Mouse (Mus musculus): ENCODE results near the gene Slc25a20. TPM values are rescaled to one million over a fixed set of nuclear protein-coding genes. Genes with fewer than 3 reads are reported as not detected.
A peak's percentile ranks its signal among the peaks of the same experiment; 100 is the strongest.

The Slc25a20 gene
- total and polyA plus RNA-seq, 3 experiments, result 122 to 203 (median 190) TPM

- Histone ChIP-seq H3K27ac (no peak overlapping the region), H3K4me1 (ENCODE audit: control insufficient read depth, insufficient read depth, low read length) (no peaks in the 10 kb centered on the region), H3K36me3 (ENCODE audit: control insufficient read depth, insufficient read depth, low read length) (no peaks in the 10 kb centered on the region; the same call in 1 of the 2 replicates), H3K79me2 (replicated peaks; ENCODE audit: control insufficient read depth, insufficient read depth, low read length) (no peaks in the 10 kb centered on the region), H3K27me3 (ENCODE audit: control insufficient read depth, insufficient read depth, low read length) (no peaks in the 10 kb centered on the region), H3K4me3 (no peak overlapping the region), H3K9ac (ENCODE audit: low read depth, low read length) (no peak overlapping the region)
- DNase-seq, result no peak
- intact Hi-C loops (cut with DNase I), result no loop called here
- TF ChIP-seq POLR2A (IDR thresholded peaks at IDR 0.05; ENCODE audit: insufficient read depth, low read depth, low read length) (no peak), CTCF (IDR thresholded peaks at IDR 0.05) (no peak), EP300 (IDR thresholded peaks at IDR 0.05; ENCODE audit: insufficient read depth, low read depth, low read length) (no peak)
- 86% methylated on average over 5 of the region's 5 CpGs for WGBS
These were observed 64.2 kb downstream of the Slc25a20 start for GRCm38 (mm10) chr9:108726116-108726515.

DNA sequence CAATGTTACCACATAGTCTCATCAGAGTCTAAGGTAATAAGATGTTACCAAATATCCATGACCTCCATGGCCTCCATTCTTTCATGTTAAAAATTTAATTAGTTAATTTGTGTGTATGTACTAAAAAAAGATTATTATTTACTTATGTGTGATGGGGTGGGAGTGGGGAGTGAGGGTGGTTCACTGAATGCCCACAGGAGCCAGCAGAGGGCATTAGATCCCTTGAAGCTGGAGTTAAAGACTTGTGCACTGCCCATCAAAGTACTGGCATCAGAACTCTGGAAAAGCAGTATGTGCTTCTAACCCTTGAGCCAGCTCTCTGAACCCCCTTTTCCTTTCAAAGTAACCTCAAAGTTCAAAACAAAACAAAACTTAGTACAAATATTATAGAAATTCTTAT lies 67.2 kb downstream of the Slc25a20 start:
- no peak for DNase-seq
- H3K4me1 ChIP-seq (ENCODE audit: control insufficient read depth, insufficient read depth, low read length), result no peaks in the 10 kb centered on the region
- TF ChIP-seq CTCF (IDR thresholded peaks at IDR 0.05) (peak; percentile 47), EP300 (IDR thresholded peaks at IDR 0.05; ENCODE audit: insufficient read depth, low read depth, low read length) (no peak), POLR2A (IDR thresholded peaks at IDR 0.05; ENCODE audit: insufficient read depth, low read depth, low read length) (no peak)
- no peak overlapping the region for H3K4me3 ChIP-seq
- intact Hi-C loops (cut with DNase I), result no loop called here
- H3K27ac ChIP-seq, result no peak overlapping the region
- no peaks in the 10 kb centered on the region for H3K27me3 ChIP-seq (ENCODE audit: control insufficient read depth, insufficient read depth, low read length)
- no peaks in the 10 kb centered on the region for H3K79me2 ChIP-seq (replicated peaks; ENCODE audit: control insufficient read depth, insufficient read depth, low read length)
- no peaks in the 10 kb centered on the region; the same call in 1 of the 2 replicates for H3K36me3 ChIP-seq (ENCODE audit: control insufficient read depth, insufficient read depth, low read length)
- no peak overlapping the region for H3K9ac ChIP-seq (ENCODE audit: low read depth, low read length)

DNA sequence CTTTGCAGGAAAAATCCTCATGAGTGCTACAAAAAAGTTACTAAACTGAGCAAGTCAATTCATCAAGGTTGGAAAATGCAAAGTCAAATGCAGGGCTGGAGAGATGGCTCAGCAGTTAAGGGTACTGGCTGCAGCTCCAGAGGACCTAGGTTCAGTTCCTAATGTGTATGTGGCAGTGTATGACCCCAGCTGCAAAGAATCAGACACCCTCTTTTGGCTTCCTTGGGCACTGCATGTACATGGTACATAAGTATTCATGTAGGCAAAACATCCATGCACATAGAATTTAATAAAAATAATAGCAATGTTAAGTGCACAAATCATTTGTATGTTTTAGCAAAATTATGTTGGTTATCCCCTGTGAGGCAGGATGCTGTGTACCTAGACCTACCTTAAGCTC lies 70.6 kb downstream of the Slc25a20 start:
- Histone ChIP-seq H3K79me2 (replicated peaks; ENCODE audit: control insufficient read depth, insufficient read depth, low read length) (no peaks in the 10 kb centered on the region), H3K4me1 (ENCODE audit: control insufficient read depth, insufficient read depth, low read length) (no peaks in the 10 kb centered on the region), H3K36me3 (ENCODE audit: control insufficient read depth, insufficient read depth, low read length) (no peaks in the 10 kb centered on the region), H3K27me3 (ENCODE audit: control insufficient read depth, insufficient read depth, low read length) (no peaks in the 10 kb centered on the region), H3K27ac (no peak overlapping the region), H3K9ac (ENCODE audit: low read depth, low read length) (no peak overlapping the region), H3K4me3 (no peak overlapping the region)
- intact Hi-C loops (cut with DNase I), result no loop called here
- TF ChIP-seq CTCF (IDR thresholded peaks at IDR 0.05), result peak; percentile 24; the same call in 1 of the 2 replicates
- TF ChIP-seq POLR2A (IDR thresholded peaks at IDR 0.05; ENCODE audit: insufficient read depth, low read depth, low read length), result no peak
- DNase-seq, result no peak

Small RNA genes within 50 kb of the gene (microRNA-seq; reads per million reads assigned to microRNA genes)
- gene Gm26298, result 0 reads per million in 2 experiments

Other genes starting within 250 kb of the Slc25a20 start
- gene Ccdc36, start 233.6 kb upstream of the Slc25a20 start, total RNA-seq (2021), result not detected
- not detected in 2 replicates for gene Ccdc36, start 233.6 kb upstream of the Slc25a20 start, polyA plus RNA-seq (2012; rRNA removed)
- not detected for gene BC048562, start 225.6 kb upstream of the Slc25a20 start, total RNA-seq (2021)
- not detected in 2 replicates for gene BC048562, start 225.6 kb upstream of the Slc25a20 start, polyA plus RNA-seq (2012; rRNA removed)
- gene Ccdc71, start 201.6 kb upstream of the Slc25a20 start, total RNA-seq (2021), result 10 to 100 TPM; 22.5 to 26.6 TPM
- gene Ccdc71, start 201.6 kb upstream of the Slc25a20 start, polyA plus RNA-seq (2012; rRNA removed), result 14.7 and 16.7 TPM in 2 replicates
- gene Klhdc8b, start 200.5 kb upstream of the Slc25a20 start, total RNA-seq (2021), result 1 to 10 TPM; 4.9 to 5.8 TPM
- gene Klhdc8b, start 200.5 kb upstream of the Slc25a20 start, polyA plus RNA-seq (2012; rRNA removed), result 21.5 and 26.6 TPM in 2 replicates
- gene Lamb2, start 182.4 kb upstream of the Slc25a20 start, total RNA-seq (2021), result 100 to 1,000 TPM; 326 to 360 TPM
- 272 and 392 TPM in 2 replicates for gene Lamb2, start 182.4 kb upstream of the Slc25a20 start, polyA plus RNA-seq (2012; rRNA removed)
- 10 to 100 TPM; 83.2 to 91.9 TPM for gene Usp19, start 171.5 kb upstream of the Slc25a20 start, total RNA-seq (2021)
- gene Usp19, start 171.5 kb upstream of the Slc25a20 start, polyA plus RNA-seq (2012; rRNA removed), result 110 and 147 TPM in 2 replicates
- 10 to 100 TPM; 68.4 to 76.3 TPM for gene Qars, start 154.4 kb upstream of the Slc25a20 start, total RNA-seq (2021)
- 108 and 173 TPM in 2 replicates for gene Qars, start 154.4 kb upstream of the Slc25a20 start, polyA plus RNA-seq (2012; rRNA removed)
- gene Qrich1, start 145.3 kb upstream of the Slc25a20 start, total RNA-seq (2021), result 10 to 100 TPM; 57.8 to 64.2 TPM
- gene Qrich1, start 145.3 kb upstream of the Slc25a20 start, polyA plus RNA-seq (2012; rRNA removed), result 55.6 and 70.1 TPM in 2 replicates
- gene Impdh2, start 101.8 kb upstream of the Slc25a20 start, total RNA-seq (2021), result 10 to 100 TPM; 47.8 to 51.2 TPM
- gene Impdh2, start 101.8 kb upstream of the Slc25a20 start, polyA plus RNA-seq (2012; rRNA removed), result 55.5 and 65.0 TPM in 2 replicates
- gene Ndufaf3, start 94.7 kb upstream of the Slc25a20 start, total RNA-seq (2021), result 10 to 100 TPM; 61.9 to 88.1 TPM
- gene Ndufaf3, start 94.7 kb upstream of the Slc25a20 start, polyA plus RNA-seq (2012; rRNA removed), result 60.7 and 69.1 TPM in 2 replicates
- gene Dalrd3, start 92.2 kb upstream of the Slc25a20 start, total RNA-seq (2021), result 10 to 100 TPM; 22.8 to 25.6 TPM
- gene Dalrd3, start 92.2 kb upstream of the Slc25a20 start, polyA plus RNA-seq (2012; rRNA removed), result 79.2 and 81.5 TPM in 2 replicates
- gene Wdr6, start 83.3 kb upstream of the Slc25a20 start, total RNA-seq (2021), result 10 to 100 TPM; 13.3 to 17.2 TPM
- gene Wdr6, start 83.3 kb upstream of the Slc25a20 start, polyA plus RNA-seq (2012; rRNA removed), result 16.5 and 21.9 TPM in 2 replicates
- 10 to 100 TPM; 14.2 to 15.3 TPM for gene P4htm, start 64.4 kb upstream of the Slc25a20 start, total RNA-seq (2021)
- gene P4htm, start 64.4 kb upstream of the Slc25a20 start, polyA plus RNA-seq (2012; rRNA removed), result 21.0 and 25.2 TPM in 2 replicates
- 10 to 100 TPM; 42.5 to 45.5 TPM for gene Arih2, start 12.7 kb upstream of the Slc25a20 start, total RNA-seq (2021)
- 25.9 and 40.5 TPM in 2 replicates for gene Arih2, start 12.7 kb upstream of the Slc25a20 start, polyA plus RNA-seq (2012; rRNA removed)
- gene Prkar2a, start 27.2 kb downstream of the Slc25a20 start, total RNA-seq (2021), result 10 to 100 TPM; 78.8 to 82.8 TPM
- gene Prkar2a, start 27.2 kb downstream of the Slc25a20 start, polyA plus RNA-seq (2012; rRNA removed), result 22.9 and 42.6 TPM in 2 replicates
- gene Ip6k2, start 121.7 kb downstream of the Slc25a20 start, total RNA-seq (2021), result 10 to 100 TPM; 19.2 to 20.6 TPM
- gene Ip6k2, start 121.7 kb downstream of the Slc25a20 start, polyA plus RNA-seq (2012; rRNA removed), result 22.3 and 25.7 TPM in 2 replicates
- 1 to 10 TPM; 7.8 to 8.9 TPM for gene Nckipsd, start 146.3 kb downstream of the Slc25a20 start, total RNA-seq (2021)
- gene Nckipsd, start 146.3 kb downstream of the Slc25a20 start, polyA plus RNA-seq (2012; rRNA removed), result 16.8 and 19.6 TPM in 2 replicates
- under 1 TPM; 0.02 to 0.03 TPM for gene Celsr3, start 164.2 kb downstream of the Slc25a20 start, total RNA-seq (2021)
- gene Celsr3, start 164.2 kb downstream of the Slc25a20 start, polyA plus RNA-seq (2012; rRNA removed), result 0.06 and 0.41 TPM in 2 replicates
- gene Slc26a6, start 191.2 kb downstream of the Slc25a20 start, total RNA-seq (2021), result 10 to 100 TPM; 20.8 to 24.3 TPM
- 34.5 and 47.8 TPM in 2 replicates for gene Slc26a6, start 191.2 kb downstream of the Slc25a20 start, polyA plus RNA-seq (2012; rRNA removed)